Mouse (Mus musculus): ENCODE measurements at regions not wholly inside any gene's neighbourhood (a gene's known extent, or its start where the extent isn't known, plus 50 kb on each side); places are given as distances from the start of the nearest gene placed in this dataset.

GRCm38 (mm10) chr10:119016104-119016503, 146.1 kb upstream of the Dyrk2 start:
- no peak for TF ChIP-seq CTCF (IDR thresholded peaks at IDR 0.05; ENCODE audit: low read depth)
- TF ChIP-seq EP300 (IDR thresholded peaks at IDR 0.05; ENCODE audit: low read depth) = no peak
